Mouse (Mus musculus): ENCODE measurements around the gene Hexim2. TPM values are rescaled to one million over a fixed set of nuclear protein-coding genes. Genes with fewer than 3 reads are reported as not detected.

Gene Hexim2
- total RNA-seq, 1 experiment from 2014 or later = not detected

- no peak for ATAC-seq (replicated peaks; ENCODE audit: insufficient number of reproducible peaks, low FRiP score, low TSS enrichment, poor library complexity, severe bottlenecking)
These were observed 37.9 kb downstream of the Hexim2 start for GRCm38 (mm10) chr11:103170111-103170493.

- no peak for ATAC-seq (replicated peaks; ENCODE audit: insufficient number of reproducible peaks, low FRiP score, low TSS enrichment, poor library complexity, severe bottlenecking)
These were observed 38.5 kb downstream of the Hexim2 start, which contains the start of gene Fmnl1 for GRCm38 (mm10) chr11:103170494-103171285. Gene Fmnl1, plus strand, starts transcription at chr11:103171107.

DNA sequence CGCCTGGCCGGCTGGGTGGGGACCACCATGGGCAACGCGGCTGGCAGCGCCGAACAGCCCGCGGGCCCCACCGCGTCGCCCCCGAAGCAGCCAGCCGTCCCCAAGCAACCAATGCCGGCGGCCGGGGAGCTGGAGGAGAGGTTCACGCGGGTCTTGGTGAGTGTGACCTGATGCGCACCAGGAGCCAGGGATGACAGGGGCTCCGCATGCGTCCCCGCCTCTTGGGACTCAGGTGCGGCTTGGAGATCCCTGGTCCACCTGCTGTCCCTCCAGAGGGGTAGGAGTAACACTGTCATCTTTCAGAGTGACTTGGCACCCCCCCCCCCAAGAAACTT, 39.0 kb downstream of the Hexim2 start:
- no peak for ATAC-seq (replicated peaks; ENCODE audit: insufficient number of reproducible peaks, low FRiP score, low TSS enrichment, poor library complexity, severe bottlenecking)

DNA sequence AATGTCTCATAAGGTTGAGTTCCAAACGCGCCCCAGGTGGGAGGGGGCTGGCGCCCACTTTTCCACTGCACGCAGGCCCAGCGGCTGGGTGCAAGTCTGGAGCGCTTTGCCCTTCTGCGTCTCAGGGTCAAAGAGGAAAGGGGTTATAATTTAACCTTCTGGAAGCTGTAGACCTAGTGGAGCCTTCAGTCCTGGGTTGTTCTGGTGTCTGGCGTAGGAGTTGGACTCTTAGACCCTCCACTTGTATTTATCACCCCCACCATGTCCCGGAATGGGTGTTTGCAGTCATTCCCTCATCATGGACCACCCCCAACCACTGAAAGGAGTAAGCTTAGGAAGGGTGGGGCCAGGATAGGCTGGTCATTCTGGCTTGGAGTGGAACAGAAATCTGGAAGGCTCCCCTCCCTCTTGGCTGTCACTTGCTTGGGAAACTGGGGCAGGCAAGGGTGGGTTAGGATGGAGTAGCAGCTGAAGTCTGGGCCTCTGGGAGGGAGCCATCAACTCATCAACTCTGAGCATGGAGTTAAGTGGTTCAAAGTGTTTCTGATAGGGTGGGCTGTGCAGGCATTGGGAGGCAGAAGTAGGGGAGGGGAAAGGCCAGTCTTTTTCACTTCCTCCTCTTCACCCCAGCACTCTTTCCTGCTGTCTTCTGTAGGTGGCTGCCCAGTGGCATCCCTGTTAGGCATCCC, 39.6 kb downstream of the Hexim2 start:
- ATAC-seq (replicated peaks; ENCODE audit: insufficient number of reproducible peaks, low FRiP score, low TSS enrichment, poor library complexity, severe bottlenecking) = peak; percentile 9

DNA sequence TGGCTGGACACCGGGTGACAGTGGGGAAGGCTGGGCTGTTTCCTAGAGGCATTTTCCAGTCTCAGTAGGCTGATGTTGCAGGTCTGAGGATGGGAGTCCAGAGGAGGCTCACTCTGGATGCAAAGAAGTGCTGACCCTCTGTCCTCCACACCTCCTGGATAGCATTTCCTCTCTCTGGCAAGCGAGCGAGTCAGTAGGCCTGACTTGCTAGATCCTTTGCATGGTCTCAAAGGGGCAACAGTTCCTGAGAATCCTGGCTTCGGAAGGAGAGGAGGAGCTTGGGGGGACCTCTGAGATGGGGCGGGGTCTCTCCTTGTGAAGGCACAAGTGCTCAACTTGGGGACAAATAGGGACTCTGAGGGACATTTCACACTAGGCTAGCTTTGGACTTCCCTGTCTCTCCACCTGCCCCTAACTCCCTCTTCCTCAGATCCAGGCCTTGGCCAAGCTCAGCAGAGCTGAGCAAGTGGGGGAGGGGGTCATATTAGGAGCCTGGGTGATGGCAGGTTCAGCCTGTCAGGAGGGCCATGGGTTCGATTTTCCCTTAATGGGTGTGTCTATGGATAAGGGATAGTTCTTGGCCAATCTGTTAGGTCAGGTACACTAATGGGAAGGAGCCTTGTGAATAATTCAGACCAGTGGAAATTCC, 40.3 kb downstream of the Hexim2 start:
- no peak for ATAC-seq (replicated peaks; ENCODE audit: insufficient number of reproducible peaks, low FRiP score, low TSS enrichment, poor library complexity, severe bottlenecking)

DNA sequence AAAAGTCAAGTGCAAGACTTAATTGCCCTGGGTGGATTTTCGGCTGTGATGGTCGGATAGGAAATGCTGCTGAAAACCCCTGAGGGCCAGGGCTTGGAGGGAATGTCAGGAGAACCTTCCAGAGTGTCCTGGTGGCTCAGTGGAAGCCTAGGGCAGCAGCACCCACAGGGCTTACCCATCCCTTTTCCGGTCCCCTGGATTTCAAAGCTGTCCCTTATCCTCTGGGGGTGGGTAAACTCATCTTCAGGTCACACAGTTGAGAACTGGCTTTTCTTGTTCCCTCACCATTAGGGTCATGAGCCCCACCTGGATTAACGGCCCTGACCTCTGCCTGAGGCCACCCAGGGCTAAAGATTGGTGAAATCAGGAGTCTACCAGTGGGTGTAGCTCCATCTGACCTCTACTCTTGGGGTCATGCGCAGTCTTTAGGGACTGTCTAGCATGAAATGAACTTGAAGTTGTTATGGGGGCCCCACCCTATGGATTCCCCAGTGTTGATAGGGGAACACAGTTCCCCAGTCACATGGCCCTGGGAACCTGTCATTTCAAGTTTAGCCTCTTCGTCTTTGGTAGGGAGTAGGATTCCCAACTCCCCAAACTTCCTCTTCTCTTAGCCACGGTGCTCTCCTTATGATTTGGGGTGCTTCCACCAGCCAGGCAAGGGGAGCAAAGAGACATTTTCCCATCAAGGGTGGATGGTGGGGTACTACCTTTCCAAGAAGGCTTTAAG, 41.0 kb downstream of the Hexim2 start:
- ATAC-seq (replicated peaks; ENCODE audit: insufficient number of reproducible peaks, low FRiP score, low TSS enrichment, poor library complexity, severe bottlenecking) = peak; percentile 2

DNA sequence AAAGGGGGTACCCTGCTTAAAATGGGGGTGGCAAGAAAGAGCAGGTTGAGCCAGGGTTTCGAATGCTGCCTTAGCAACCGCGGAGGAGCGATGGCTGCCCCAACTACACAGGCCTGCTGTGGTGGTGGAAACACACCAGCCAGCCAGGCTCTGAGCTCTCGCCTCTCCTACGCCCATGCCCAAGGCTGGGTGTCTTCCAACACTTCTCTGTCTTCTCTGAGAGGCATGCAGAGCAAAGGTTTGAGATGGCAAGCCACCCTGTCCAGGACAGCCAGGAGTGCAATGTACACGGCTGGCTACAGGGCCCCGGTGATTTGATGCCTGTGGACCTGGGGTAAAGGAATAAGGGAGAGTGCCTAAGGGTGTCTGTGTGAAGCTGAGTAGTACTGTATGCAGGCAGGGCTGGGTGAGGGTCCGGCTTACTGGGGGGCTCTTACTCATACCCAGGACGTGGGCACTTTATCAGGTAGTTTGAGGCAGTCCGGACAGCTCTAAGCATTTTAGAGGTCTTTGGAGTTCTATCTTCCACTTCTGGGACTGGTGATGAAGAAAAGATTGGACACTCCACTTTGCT, 41.6 kb downstream of the Hexim2 start:
- ATAC-seq (replicated peaks; ENCODE audit: insufficient number of reproducible peaks, low FRiP score, low TSS enrichment, poor library complexity, severe bottlenecking) = no peak

- ATAC-seq (replicated peaks; ENCODE audit: insufficient number of reproducible peaks, low FRiP score, low TSS enrichment, poor library complexity, severe bottlenecking) = no peak
These were observed 42.2 kb downstream of the Hexim2 start for GRCm38 (mm10) chr11:103174411-103174832.

DNA sequence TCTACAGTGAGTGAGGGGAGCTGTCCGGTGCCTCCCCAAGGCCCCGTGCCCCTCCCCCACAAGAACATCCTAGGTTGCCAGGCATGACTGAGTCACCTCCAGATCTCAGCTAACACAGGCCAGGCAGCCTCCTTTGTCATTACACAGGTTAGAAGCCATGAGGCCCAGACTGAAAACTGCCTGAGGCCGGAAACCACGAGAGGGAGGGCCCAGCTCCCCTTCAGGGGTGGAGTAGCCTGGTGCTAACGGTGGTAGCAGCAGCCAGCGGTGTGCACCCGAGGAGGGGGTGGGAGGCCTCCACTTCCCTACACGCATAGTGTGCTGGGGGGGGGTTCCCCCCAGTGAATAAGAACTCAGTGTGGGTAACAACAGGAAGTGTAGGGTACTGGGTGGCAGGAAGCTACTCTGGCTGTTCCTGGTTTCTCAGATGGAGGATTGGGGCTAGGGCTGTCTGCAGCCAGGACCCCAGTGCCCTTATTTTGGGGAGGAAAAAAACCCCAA, 42.7 kb downstream of the Hexim2 start:
- peak; percentile 48 for ATAC-seq (replicated peaks; ENCODE audit: insufficient number of reproducible peaks, low FRiP score, low TSS enrichment, poor library complexity, severe bottlenecking)

GRCm38 (mm10) chr11:103175688-103176442, 43.6 kb downstream of the Hexim2 start:
- no peak for ATAC-seq (replicated peaks; ENCODE audit: insufficient number of reproducible peaks, low FRiP score, low TSS enrichment, poor library complexity, severe bottlenecking)

- ATAC-seq (replicated peaks; ENCODE audit: insufficient number of reproducible peaks, low FRiP score, low TSS enrichment, poor library complexity, severe bottlenecking) = no peak
These were observed 44.3 kb downstream of the Hexim2 start for GRCm38 (mm10) chr11:103176510-103176909.

DNA sequence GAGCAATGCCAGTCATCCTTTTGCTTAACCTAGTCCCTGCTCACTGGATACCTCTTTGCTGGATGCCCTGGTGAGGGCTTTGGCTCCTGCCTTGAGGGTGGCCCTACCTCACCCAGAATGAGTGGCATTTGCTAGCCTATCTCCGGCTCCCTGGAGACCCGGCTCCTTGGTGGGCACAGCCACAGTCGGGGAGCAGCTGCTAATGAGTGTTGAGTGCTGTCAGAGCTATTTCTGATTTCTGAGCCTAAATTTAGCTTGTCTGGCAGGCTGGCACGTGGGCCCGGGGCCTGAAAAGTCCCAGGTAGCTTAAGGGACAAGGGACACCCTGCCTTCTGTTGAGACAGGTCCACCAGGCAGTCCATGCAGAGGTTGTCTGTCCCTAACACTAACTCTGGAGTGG, 45.0 kb downstream of the Hexim2 start:
- no peak for ATAC-seq (replicated peaks; ENCODE audit: insufficient number of reproducible peaks, low FRiP score, low TSS enrichment, poor library complexity, severe bottlenecking)

DNA sequence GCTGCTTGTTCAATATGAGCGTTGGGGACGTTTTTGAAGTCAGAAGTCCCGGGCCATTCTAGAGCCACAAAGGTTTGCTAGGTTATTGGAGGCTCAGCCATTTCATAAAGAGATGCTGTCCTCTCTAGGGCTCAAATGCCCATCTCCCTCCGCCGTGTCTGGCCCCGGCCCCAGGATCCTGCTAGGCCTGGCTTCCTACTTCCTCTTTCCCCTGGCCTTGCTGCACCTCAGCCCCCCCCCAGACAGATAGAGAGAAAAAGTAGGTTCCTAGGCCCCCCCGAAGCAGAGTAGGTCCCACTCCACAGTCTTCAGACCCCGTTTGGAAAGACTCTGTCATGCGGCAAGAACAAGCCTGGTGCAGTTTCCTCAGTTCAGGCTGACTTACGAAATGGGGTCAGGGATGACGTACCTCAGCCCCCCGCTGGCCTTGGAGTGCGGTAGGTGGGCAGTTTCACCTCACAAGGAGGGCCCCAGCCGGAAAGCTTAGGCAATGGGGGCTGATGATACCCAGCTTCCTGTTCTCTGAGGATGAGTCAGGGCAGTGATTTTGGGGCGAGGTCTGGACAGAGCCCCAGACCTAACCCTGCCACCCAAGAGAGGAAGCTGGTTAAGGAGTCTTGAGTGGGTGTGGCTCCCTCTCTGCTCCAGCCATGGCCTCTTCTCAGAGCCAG, 45.7 kb downstream of the Hexim2 start:
- peak; percentile 62 for ATAC-seq (replicated peaks; ENCODE audit: insufficient number of reproducible peaks, low FRiP score, low TSS enrichment, poor library complexity, severe bottlenecking)

DNA sequence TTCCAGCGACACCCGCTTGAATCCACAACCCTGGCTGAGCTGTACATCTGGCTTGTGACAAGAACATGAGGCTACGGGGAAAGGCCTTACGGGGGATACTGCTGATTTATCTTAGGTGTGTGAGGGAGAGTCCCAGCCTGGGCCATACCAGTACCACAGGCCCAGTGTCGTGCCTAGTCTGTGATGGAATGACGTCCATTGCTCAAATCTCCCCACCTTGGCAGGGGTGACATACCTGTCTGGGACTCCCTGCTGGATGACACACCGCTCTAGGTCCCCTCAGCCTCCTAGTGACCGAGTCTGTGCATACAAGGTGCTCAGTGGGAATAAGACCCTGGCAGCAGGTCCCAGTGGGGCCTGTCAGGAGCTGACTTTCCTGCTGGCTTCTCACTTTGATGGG, 46.5 kb downstream of the Hexim2 start:
- no peak for ATAC-seq (replicated peaks; ENCODE audit: insufficient number of reproducible peaks, low FRiP score, low TSS enrichment, poor library complexity, severe bottlenecking)

DNA sequence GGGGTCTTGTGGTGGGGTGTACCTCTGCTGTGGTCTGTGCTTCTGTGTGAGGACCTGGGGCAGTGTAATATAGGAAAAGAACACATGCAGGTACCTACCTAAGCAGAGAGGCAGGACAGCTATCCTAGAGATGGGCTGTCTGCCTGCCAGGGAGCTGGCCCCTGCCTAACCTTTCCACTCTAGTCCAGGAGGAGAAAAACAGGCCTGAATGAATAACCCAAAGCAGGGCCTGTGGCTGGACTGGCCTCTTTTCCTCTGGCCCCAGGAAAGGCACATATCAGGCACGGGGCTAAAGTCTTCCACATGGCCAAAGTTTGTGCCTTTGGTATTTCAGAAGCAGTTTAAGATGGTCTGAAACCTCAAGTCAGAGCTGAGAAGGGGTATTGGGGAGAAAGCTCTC, 48.2 kb downstream of the Hexim2 start:
- no peak for ATAC-seq (replicated peaks; ENCODE audit: insufficient number of reproducible peaks, low FRiP score, low TSS enrichment, poor library complexity, severe bottlenecking)

DNA sequence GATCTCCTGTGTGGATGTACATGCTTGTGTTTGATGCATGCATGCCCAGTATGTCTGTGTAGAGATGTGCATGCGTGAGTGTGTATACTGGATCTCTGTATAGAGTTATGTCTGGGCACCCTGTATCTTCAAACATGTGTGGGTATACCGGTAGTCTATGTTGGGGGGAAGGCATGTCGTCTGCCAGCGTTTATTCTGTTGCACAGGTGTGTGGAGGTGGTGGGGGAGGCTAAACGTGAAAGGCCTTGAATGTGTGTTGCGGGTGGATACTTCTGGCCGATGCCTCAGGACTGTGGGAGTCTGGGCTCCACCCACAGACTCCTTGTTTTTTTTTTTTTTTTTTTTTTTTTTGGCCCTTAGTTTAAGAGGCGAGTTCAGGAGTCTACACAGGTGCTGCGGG, 49.1 kb downstream of the Hexim2 start:
- ATAC-seq (replicated peaks; ENCODE audit: insufficient number of reproducible peaks, low FRiP score, low TSS enrichment, poor library complexity, severe bottlenecking) = no peak

DNA sequence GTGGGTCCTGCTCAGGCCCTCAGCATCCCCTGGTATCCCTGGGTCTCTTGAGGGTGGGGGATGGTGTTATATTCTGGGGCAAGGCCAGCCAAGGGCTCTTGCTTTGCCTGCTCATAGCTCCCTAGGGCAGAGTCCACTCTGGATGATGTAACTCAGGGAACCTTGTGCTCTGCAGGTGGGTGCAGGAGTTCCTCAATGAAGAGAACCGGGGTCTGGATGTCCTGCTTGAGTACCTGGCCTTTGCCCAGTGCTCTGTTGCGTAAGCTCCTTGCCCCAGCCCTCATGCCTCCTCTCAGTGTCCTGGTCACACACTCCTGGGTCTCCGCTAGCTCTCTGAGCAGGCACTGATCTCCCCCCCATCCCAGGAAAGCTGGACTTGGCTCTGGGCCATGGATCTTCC, 49.7 kb downstream of the Hexim2 start:
- no peak for ATAC-seq (replicated peaks; ENCODE audit: insufficient number of reproducible peaks, low FRiP score, low TSS enrichment, poor library complexity, severe bottlenecking)
